Mouse (Mus musculus) lung, postnatal 0 days (tissue): ENCODE measurements at regions not wholly inside any gene's neighbourhood (a gene's known extent, or its start where the extent isn't known, plus 50 kb on each side); places are given as distances from the start of the nearest gene placed in this dataset.

Experiments
- CTCF ChIP-seq: IDR thresholded peaks from 2 replicates; pipeline ENCODE4 v1.5.1; 2016; ENCODE audit warnings: antibody characterized with exemption, mild to moderate bottlenecking
- EP300 ChIP-seq: IDR thresholded peaks from 2 replicates; pipeline ENCODE4 v1.6.1; 2016; ENCODE audit warnings: antibody characterized with exemption, mild to moderate bottlenecking, control low read depth

DNA sequence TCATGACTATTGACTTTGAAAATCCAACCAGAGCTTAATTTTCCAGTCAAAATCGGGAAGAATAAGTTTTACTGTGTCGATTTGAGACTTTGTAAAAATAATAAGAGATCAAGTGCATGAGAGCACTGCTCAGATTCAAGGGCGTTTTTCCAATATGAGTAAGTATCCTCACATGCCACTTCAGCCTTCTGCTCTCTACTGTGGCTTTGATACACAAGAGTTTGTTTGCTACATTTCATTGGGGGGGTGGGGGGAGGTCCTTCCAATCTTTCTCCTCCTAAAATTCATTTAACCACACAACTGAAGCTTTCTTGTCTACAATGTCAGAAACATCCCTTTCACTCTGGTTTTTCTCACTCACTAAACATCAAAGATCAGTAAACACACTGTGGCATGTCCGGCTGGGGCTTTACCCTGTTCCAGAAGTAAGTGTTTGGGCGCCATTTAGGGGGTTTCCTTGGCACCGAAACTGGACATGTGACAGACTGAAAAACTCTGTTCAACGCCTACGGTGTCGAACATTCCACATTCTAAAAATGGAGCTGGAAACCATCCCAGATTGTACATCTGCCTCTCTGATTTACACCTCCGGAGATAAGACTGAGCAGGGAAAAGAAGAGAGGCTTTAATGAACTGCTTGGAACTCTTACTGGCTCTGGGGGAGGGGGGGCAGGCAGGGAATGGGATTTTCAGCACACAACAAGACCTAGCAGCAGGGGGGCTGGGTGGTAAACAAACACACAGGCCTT is 270.4 kb upstream of the Kcnh7 start:
- TF ChIP-seq CTCF = no peak
- no peak for TF ChIP-seq EP300
